Mouse (Mus musculus): ENCODE results near the gene Lkaaear1. TPM values are rescaled to one million over a fixed set of nuclear protein-coding genes. Genes with fewer than 3 reads are reported as not detected.

The Lkaaear1 gene
- polyA plus RNA-seq, 1 experiment, result not detected

GRCm38 (mm10) chr2:181684713-181685112, 13.5 kb downstream of the Lkaaear1 start:
- no peak for DNase-seq
- WGBS, result 90% methylated on average over 1 of the region's 1 CpGs
- Histone ChIP-seq H3K27ac (ENCODE audit: insufficient read depth, low read depth, low read length) (no peak overlapping the region), H3K36me3 (ENCODE audit: control insufficient read depth, insufficient read depth, low read length) (no peaks in the 10 kb centered on the region), H3K27me3 (replicated peaks; ENCODE audit: control insufficient read depth, insufficient read depth, low read length) (no peaks in the 10 kb centered on the region), H3K4me3 (ENCODE audit: insufficient read depth, low read depth, low read length) (no peak overlapping the region), H3K4me1 (ENCODE audit: control insufficient read depth, insufficient read depth, low read length) (0 out of 2 replicates have a peak, but pooled peaks cover under 1% of the 10 kb centered on the region)
- TF ChIP-seq CTCF (conservative IDR thresholded peaks at IDR 0.05; ENCODE audit: insufficient read depth, insufficient read length, low read depth, low read length) (no peak), POLR2A (IDR thresholded peaks at IDR 0.05; ENCODE audit: low read depth, low read length) (no peak)

- DNase-seq, result no peak
- Histone ChIP-seq H3K4me3 (ENCODE audit: insufficient read depth, low read depth, low read length) (no peak overlapping the region), H3K27me3 (replicated peaks; ENCODE audit: control insufficient read depth, insufficient read depth, low read length) (no peaks in the 10 kb centered on the region), H3K4me1 (ENCODE audit: control insufficient read depth, insufficient read depth, low read length) (0 out of 2 replicates have a peak, but pooled peaks cover 4% of the 10 kb centered on the region), H3K27ac (ENCODE audit: insufficient read depth, low read depth, low read length) (no peak overlapping the region), H3K36me3 (ENCODE audit: control insufficient read depth, insufficient read depth, low read length) (no peaks in the 10 kb centered on the region)
- 79% methylated on average over 4 of the region's 4 CpGs for WGBS
- TF ChIP-seq POLR2A (IDR thresholded peaks at IDR 0.05; ENCODE audit: low read depth, low read length) (no peak), CTCF (conservative IDR thresholded peaks at IDR 0.05; ENCODE audit: insufficient read depth, insufficient read length, low read depth, low read length) (no peak)
These were observed 14.9 kb downstream of the Lkaaear1 start for GRCm38 (mm10) chr2:181683381-181683780.

GRCm38 (mm10) chr2:181681978-181682377, 16.3 kb downstream of the Lkaaear1 start:
- no peak overlapping the region for H3K4me3 ChIP-seq (ENCODE audit: insufficient read depth, low read depth, low read length)
- no peaks in the 10 kb centered on the region for H3K27me3 ChIP-seq (replicated peaks; ENCODE audit: control insufficient read depth, insufficient read depth, low read length)
- 92% methylated on average over 1 of the region's 1 CpGs for WGBS
- H3K27ac ChIP-seq (ENCODE audit: insufficient read depth, low read depth, low read length), result no peak overlapping the region
- no peak for TF ChIP-seq POLR2A (IDR thresholded peaks at IDR 0.05; ENCODE audit: low read depth, low read length)
- TF ChIP-seq CTCF (conservative IDR thresholded peaks at IDR 0.05; ENCODE audit: insufficient read depth, insufficient read length, low read depth, low read length), result no peak
- DNase-seq, result no peak
- no peaks in the 10 kb centered on the region for H3K36me3 ChIP-seq (ENCODE audit: control insufficient read depth, insufficient read depth, low read length)
- 0 out of 2 replicates have a peak, but pooled peaks cover 4% of the 10 kb centered on the region for H3K4me1 ChIP-seq (ENCODE audit: control insufficient read depth, insufficient read depth, low read length)

- Histone ChIP-seq H3K4me1 (ENCODE audit: control insufficient read depth, insufficient read depth, low read length) (0 out of 2 replicates have a peak, but pooled peaks cover 4% of the 10 kb centered on the region), H3K27me3 (replicated peaks; ENCODE audit: control insufficient read depth, insufficient read depth, low read length) (no peaks in the 10 kb centered on the region), H3K36me3 (ENCODE audit: control insufficient read depth, insufficient read depth, low read length) (no peaks in the 10 kb centered on the region), H3K27ac (ENCODE audit: insufficient read depth, low read depth, low read length) (no peak overlapping the region), H3K4me3 (ENCODE audit: insufficient read depth, low read depth, low read length) (peak overlapping the region; percentile 75)
- DNase-seq, result no peak
- no peak for TF ChIP-seq CTCF (conservative IDR thresholded peaks at IDR 0.05; ENCODE audit: insufficient read depth, insufficient read length, low read depth, low read length)
- no peak for TF ChIP-seq POLR2A (IDR thresholded peaks at IDR 0.05; ENCODE audit: low read depth, low read length)
- WGBS, result 21% methylated on average over 7 of the region's 7 CpGs
These were observed 17.5 kb downstream of the Lkaaear1 start for GRCm38 (mm10) chr2:181680716-181681117.

GRCm38 (mm10) chr2:181679951-181680715, 18.1 kb downstream of the Lkaaear1 start, which contains the start of gene Tcea2:
Gene Tcea2, plus strand, starts transcription at chr2:181680310.
- peak within 1 kb of the TSS; percentile 30 for H3K27ac ChIP-seq (ENCODE audit: insufficient read depth, low read depth, low read length)
- DNase-seq, result peak; percentile 85
- H3K4me1 ChIP-seq (ENCODE audit: control insufficient read depth, insufficient read depth, low read length), result 0 out of 2 replicates have a peak, but pooled peaks cover 4% of the 10 kb centered on the region
- H3K27me3 ChIP-seq (replicated peaks; ENCODE audit: control insufficient read depth, insufficient read depth, low read length), result no peaks in the 10 kb centered on the region
- TF ChIP-seq POLR2A (IDR thresholded peaks at IDR 0.05; ENCODE audit: low read depth, low read length), result no peak
- no peak for TF ChIP-seq CTCF (conservative IDR thresholded peaks at IDR 0.05; ENCODE audit: insufficient read depth, insufficient read length, low read depth, low read length)
- H3K4me3 ChIP-seq (ENCODE audit: insufficient read depth, low read depth, low read length), result peak within 1 kb of the TSS; percentile 75
- WGBS, result under 1% methylated on average over 69 of the region's 69 CpGs
- no peaks in the 10 kb centered on the region for H3K36me3 ChIP-seq (ENCODE audit: control insufficient read depth, insufficient read depth, low read length)

- 38% methylated on average over 1 of the region's 1 CpGs for WGBS
- no peak overlapping the region for H3K4me3 ChIP-seq (ENCODE audit: insufficient read depth, low read depth, low read length)
- TF ChIP-seq POLR2A (IDR thresholded peaks at IDR 0.05; ENCODE audit: low read depth, low read length) (no peak), CTCF (conservative IDR thresholded peaks at IDR 0.05; ENCODE audit: insufficient read depth, insufficient read length, low read depth, low read length) (peak; percentile 100; the same call in 1 of the 2 replicates)
These were observed 19.5 kb downstream of the Lkaaear1 start for GRCm38 (mm10) chr2:181678780-181679179.

GRCm38 (mm10) chr2:181677755-181678098, 20.5 kb downstream of the Lkaaear1 start:
- no peaks in the 10 kb centered on the region for H3K36me3 ChIP-seq (ENCODE audit: control insufficient read depth, insufficient read depth, low read length)
- H3K27ac ChIP-seq (ENCODE audit: insufficient read depth, low read depth, low read length), result peak overlapping the region; percentile 83
- 0 out of 2 replicates have a peak, but pooled peaks cover 4% of the 10 kb centered on the region for H3K4me1 ChIP-seq (ENCODE audit: control insufficient read depth, insufficient read depth, low read length)
- WGBS, result 52% methylated on average over 3 of the region's 3 CpGs
- no peak for TF ChIP-seq CTCF (conservative IDR thresholded peaks at IDR 0.05; ENCODE audit: insufficient read depth, insufficient read length, low read depth, low read length)
- no peak for TF ChIP-seq POLR2A (IDR thresholded peaks at IDR 0.05; ENCODE audit: low read depth, low read length)
- DNase-seq, result peak; percentile 84
- H3K4me3 ChIP-seq (ENCODE audit: insufficient read depth, low read depth, low read length), result no peak overlapping the region
- H3K27me3 ChIP-seq (replicated peaks; ENCODE audit: control insufficient read depth, insufficient read depth, low read length), result no peaks in the 10 kb centered on the region

More at GRCm38 (mm10) chr2:181678780-181679179, 19.5 kb downstream of the Lkaaear1 start:
- Histone ChIP-seq H3K27me3 (replicated peaks; ENCODE audit: control insufficient read depth, insufficient read depth, low read length) (no peaks in the 10 kb centered on the region), H3K36me3 (ENCODE audit: control insufficient read depth, insufficient read depth, low read length) (no peaks in the 10 kb centered on the region), H3K4me1 (ENCODE audit: control insufficient read depth, insufficient read depth, low read length) (0 out of 2 replicates have a peak, but pooled peaks cover 4% of the 10 kb centered on the region), H3K27ac (ENCODE audit: insufficient read depth, low read depth, low read length) (no peak overlapping the region)
- DNase-seq, result peak; percentile 93

Data from kidney, adult 2 months (tissue).